Mouse (Mus musculus): ENCODE measurements around the gene Methig1. TPM values are rescaled to one million over a fixed set of nuclear protein-coding genes. Genes with fewer than 3 reads are reported as not detected.
"Not testable (repeated sequence)": the region's sequence is repeated elsewhere in the genome, so short reads cannot be mapped to it uniquely, and the experiment has no call there.

Gene Methig1
- polyA plus RNA-seq, 1 experiment from 2014 or later, result not detected

DNA sequence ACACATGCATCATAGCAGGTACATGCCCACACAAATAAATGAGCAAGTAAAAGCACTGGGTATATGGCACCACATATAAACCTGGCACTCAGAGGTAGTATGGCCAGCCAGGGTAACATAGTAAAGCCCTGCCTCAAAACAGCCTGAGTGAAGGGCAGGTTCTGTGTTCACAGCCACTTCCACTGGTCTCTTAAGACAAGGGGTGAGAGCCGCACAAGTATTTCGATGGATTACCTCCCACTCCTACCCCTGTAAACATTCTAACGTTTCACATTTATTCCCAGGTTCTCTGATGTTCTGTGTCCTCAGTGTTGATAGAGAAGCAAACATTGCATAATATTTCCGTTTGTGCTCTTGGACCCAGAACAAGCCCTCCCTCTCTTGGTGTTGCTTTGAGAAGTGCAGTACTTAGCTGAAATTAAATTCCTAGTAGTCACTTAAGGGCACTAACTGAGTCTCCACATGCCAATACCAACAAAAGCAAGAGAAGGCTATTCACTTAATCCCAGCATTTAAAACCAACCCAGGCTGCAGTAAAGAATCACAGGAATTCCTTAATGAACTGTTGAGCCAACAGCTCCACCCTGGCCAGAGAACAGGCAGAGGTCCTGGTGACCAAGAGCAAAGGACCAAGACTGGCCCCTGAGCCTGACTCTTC lies 34.8 kb upstream of the Methig1 start:
- ATAC-seq (replicated peaks; ENCODE audit: insufficient number of reproducible peaks, low FRiP score, low TSS enrichment); H3K4me1 ChIP-seq (ENCODE audit: control insufficient read depth, insufficient read depth, low read length); H3K4me3 ChIP-seq (ENCODE audit: low read depth, low read length); H3K4me2 ChIP-seq; H3K27ac ChIP-seq (ENCODE audit: low read depth, low read length); H3K27me3 ChIP-seq (ENCODE audit: control insufficient read depth, insufficient read depth, low read length); H3K9ac ChIP-seq (ENCODE audit: low read depth, low read length); H3K36me3 ChIP-seq (ENCODE audit: control insufficient read depth, insufficient read depth, low read length); H3K9me3 ChIP-seq (replicated peaks; ENCODE audit: control insufficient read depth, low read length): not testable (repeated sequence)
- 77% methylated on average over 4 of the region's 4 CpGs for WGBS (ENCODE audit: insufficient replicate concordance)

- Histone ChIP-seq H3K4me2 (no peak overlapping the region), H3K4me1 (ENCODE audit: control insufficient read depth, insufficient read depth, low read length) (no peaks in the 10 kb centered on the region), H3K27ac (ENCODE audit: low read depth, low read length) (no peak overlapping the region), H3K27me3 (ENCODE audit: control insufficient read depth, insufficient read depth, low read length) (no peaks in the 10 kb centered on the region), H3K36me3 (ENCODE audit: control insufficient read depth, insufficient read depth, low read length) (no peaks in the 10 kb centered on the region), H3K9me3 (replicated peaks; ENCODE audit: control insufficient read depth, low read length) (no peaks in the 10 kb centered on the region), H3K4me3 (ENCODE audit: low read depth, low read length) (no peak overlapping the region), H3K9ac (ENCODE audit: low read depth, low read length) (no peak overlapping the region)
- 63% methylated on average over 1 of the region's 1 CpGs for WGBS (ENCODE audit: insufficient replicate concordance)
- no peak for ATAC-seq (replicated peaks; ENCODE audit: insufficient number of reproducible peaks, low FRiP score, low TSS enrichment)
Observed at GRCm38 (mm10) chr15:100319884-100320283, 33.1 kb upstream of the Methig1 start.

GRCm38 (mm10) chr15:100320295-100320905 lies 32.5 kb upstream of the Methig1 start:
- no peak overlapping the region for H3K4me3 ChIP-seq (ENCODE audit: low read depth, low read length)
- no peak overlapping the region for H3K4me2 ChIP-seq
- H3K36me3 ChIP-seq (ENCODE audit: control insufficient read depth, insufficient read depth, low read length), result no peaks in the 10 kb centered on the region
- no peaks in the 10 kb centered on the region for H3K27me3 ChIP-seq (ENCODE audit: control insufficient read depth, insufficient read depth, low read length)
- no peak overlapping the region for H3K27ac ChIP-seq (ENCODE audit: low read depth, low read length)
- no peaks in the 10 kb centered on the region for H3K9me3 ChIP-seq (replicated peaks; ENCODE audit: control insufficient read depth, low read length)
- no peak for ATAC-seq (replicated peaks; ENCODE audit: insufficient number of reproducible peaks, low FRiP score, low TSS enrichment)
- WGBS (ENCODE audit: insufficient replicate concordance), result 70% methylated on average over 9 of the region's 9 CpGs
- H3K4me1 ChIP-seq (ENCODE audit: control insufficient read depth, insufficient read depth, low read length), result no peaks in the 10 kb centered on the region
- H3K9ac ChIP-seq (ENCODE audit: low read depth, low read length), result no peak overlapping the region

DNA sequence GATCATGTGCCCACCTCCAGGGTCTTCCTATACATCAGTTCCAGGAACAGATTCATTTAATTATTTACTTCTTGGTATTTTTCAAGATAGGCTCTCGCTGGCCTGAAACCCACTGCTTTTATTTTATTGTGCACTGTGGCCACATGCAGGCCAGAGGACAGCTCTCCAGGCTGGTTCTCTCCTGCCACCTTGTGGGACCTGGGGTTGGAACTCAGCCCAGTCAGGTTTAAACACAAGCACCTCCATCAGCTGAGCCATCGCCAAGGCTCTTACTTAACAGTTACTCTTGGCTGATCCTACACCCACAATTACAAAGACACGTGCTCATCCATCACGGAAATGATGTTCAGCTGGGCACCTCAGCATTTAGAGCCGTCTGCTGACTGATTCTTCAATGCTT lies 31.8 kb upstream of the Methig1 start:
- H3K27me3 ChIP-seq (ENCODE audit: control insufficient read depth, insufficient read depth, low read length), result no peaks in the 10 kb centered on the region
- no peak overlapping the region for H3K4me3 ChIP-seq (ENCODE audit: low read depth, low read length)
- H3K9ac ChIP-seq (ENCODE audit: low read depth, low read length), result no peak overlapping the region
- H3K36me3 ChIP-seq (ENCODE audit: control insufficient read depth, insufficient read depth, low read length), result no peaks in the 10 kb centered on the region
- H3K27ac ChIP-seq (ENCODE audit: low read depth, low read length), result no peak overlapping the region
- no peak overlapping the region for H3K4me2 ChIP-seq
- no peak for ATAC-seq (replicated peaks; ENCODE audit: insufficient number of reproducible peaks, low FRiP score, low TSS enrichment)
- no peaks in the 10 kb centered on the region for H3K9me3 ChIP-seq (replicated peaks; ENCODE audit: control insufficient read depth, low read length)
- no peaks in the 10 kb centered on the region for H3K4me1 ChIP-seq (ENCODE audit: control insufficient read depth, insufficient read depth, low read length)
- WGBS (ENCODE audit: insufficient replicate concordance), result 46% methylated on average over 5 of the region's 5 CpGs

DNA sequence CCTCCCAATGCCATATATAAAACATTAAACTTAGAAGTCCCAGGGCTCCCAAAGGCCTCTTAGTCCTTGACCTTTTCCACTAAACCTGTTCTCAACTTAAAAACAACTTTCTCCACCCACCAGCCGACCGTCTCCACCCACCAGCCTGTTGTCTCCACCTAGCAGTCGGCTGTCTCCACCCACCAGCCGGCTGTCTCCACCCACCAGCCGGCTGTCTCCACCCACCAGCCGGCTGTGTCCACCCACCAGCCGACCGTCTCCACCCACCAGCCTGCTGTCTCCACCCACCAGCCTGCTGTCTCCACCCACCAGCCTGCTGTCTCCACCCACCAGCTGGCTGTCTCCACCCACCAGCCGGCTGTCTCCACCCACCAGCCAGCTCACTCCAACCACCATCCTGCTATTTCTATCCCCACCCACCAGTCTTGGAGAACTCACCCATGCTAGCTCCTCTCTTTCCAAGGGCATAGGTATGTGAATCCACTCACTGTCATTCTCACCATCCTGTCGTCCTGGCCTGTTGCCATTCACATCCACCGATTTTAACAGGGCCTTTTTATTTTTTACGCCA lies 28.8 kb upstream of the Methig1 start:
- H3K4me1 ChIP-seq (ENCODE audit: control insufficient read depth, insufficient read depth, low read length), result no peaks in the 10 kb centered on the region
- H3K27ac ChIP-seq (ENCODE audit: low read depth, low read length), result no peak overlapping the region
- H3K4me2 ChIP-seq, result no peak overlapping the region
- no peak for ATAC-seq (replicated peaks; ENCODE audit: insufficient number of reproducible peaks, low FRiP score, low TSS enrichment)
- H3K9me3 ChIP-seq (replicated peaks; ENCODE audit: control insufficient read depth, low read length), result no peaks in the 10 kb centered on the region
- 69% methylated on average over 12 of the region's 12 CpGs for WGBS (ENCODE audit: insufficient replicate concordance)
- no peaks in the 10 kb centered on the region for H3K27me3 ChIP-seq (ENCODE audit: control insufficient read depth, insufficient read depth, low read length)
- H3K4me3 ChIP-seq (ENCODE audit: low read depth, low read length), result no peak overlapping the region
- H3K36me3 ChIP-seq (ENCODE audit: control insufficient read depth, insufficient read depth, low read length), result no peaks in the 10 kb centered on the region
- H3K9ac ChIP-seq (ENCODE audit: low read depth, low read length), result no peak overlapping the region

DNA sequence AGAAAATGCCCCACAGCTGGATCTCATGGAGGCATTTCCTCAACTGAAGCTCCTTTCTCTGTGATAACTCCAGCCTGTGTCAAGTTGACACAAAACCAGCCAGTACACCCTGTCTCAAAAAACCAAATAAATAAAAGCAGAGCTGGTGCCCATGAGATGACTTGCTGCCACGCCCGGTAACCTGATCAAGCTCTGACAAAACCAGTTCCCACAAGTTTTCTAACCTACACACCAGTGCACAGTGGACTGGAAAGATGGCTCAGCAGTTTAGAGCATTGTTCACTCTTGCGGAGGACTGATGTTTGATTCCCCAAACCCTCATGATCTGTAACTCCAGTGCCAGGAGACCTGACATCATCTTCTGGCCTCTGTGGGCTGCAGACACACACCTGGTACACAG lies 27.7 kb upstream of the Methig1 start:
- Histone ChIP-seq H3K9me3 (replicated peaks; ENCODE audit: control insufficient read depth, low read length) (no peaks in the 10 kb centered on the region), H3K4me2 (no peak overlapping the region), H3K4me1 (ENCODE audit: control insufficient read depth, insufficient read depth, low read length) (no peaks in the 10 kb centered on the region), H3K36me3 (ENCODE audit: control insufficient read depth, insufficient read depth, low read length) (no peaks in the 10 kb centered on the region), H3K27me3 (ENCODE audit: control insufficient read depth, insufficient read depth, low read length) (no peaks in the 10 kb centered on the region), H3K27ac (ENCODE audit: low read depth, low read length) (no peak overlapping the region), H3K4me3 (ENCODE audit: low read depth, low read length) (no peak overlapping the region), H3K9ac (ENCODE audit: low read depth, low read length) (no peak overlapping the region)
- WGBS (ENCODE audit: insufficient replicate concordance), result 85% methylated on average over 3 of the region's 3 CpGs
- ATAC-seq (replicated peaks; ENCODE audit: insufficient number of reproducible peaks, low FRiP score, low TSS enrichment), result no peak

- WGBS (ENCODE audit: insufficient replicate concordance), result 58% methylated on average over 3 of the region's 4 CpGs
- H3K27me3 ChIP-seq (ENCODE audit: control insufficient read depth, insufficient read depth, low read length), result not testable (repeated sequence)
Observed at GRCm38 (mm10) chr15:100328089-100328488, 24.9 kb upstream of the Methig1 start.

DNA sequence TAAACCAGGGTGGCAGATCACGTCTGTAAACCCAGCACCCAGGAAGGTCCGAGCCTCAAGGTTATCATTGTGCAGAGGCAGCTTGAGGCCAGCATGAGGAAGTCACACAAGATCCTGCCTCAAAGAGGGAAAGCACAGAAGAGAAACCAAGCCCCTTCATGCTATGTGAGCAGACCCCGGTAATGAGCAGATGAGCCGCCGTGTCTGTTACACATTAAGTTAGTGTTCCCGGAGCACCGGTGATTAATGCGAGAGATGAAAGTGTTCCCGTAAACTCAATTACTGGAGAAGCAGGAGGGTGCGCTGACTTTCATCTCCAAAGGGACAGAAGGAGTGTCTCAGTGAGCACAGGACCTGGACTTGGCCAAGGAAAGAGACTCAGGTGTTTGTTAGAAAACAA lies 23.6 kb upstream of the Methig1 start:
- 82% methylated on average over 10 of the region's 10 CpGs for WGBS (ENCODE audit: insufficient replicate concordance)

More at GRCm38 (mm10) chr15:100328089-100328488, 24.9 kb upstream of the Methig1 start:
- H3K36me3 ChIP-seq (ENCODE audit: control insufficient read depth, insufficient read depth, low read length); H3K9me3 ChIP-seq (replicated peaks; ENCODE audit: control insufficient read depth, low read length); H3K27ac ChIP-seq (ENCODE audit: low read depth, low read length); H3K4me2 ChIP-seq; ATAC-seq (replicated peaks; ENCODE audit: insufficient number of reproducible peaks, low FRiP score, low TSS enrichment); H3K4me3 ChIP-seq (ENCODE audit: low read depth, low read length); H3K4me1 ChIP-seq (ENCODE audit: control insufficient read depth, insufficient read depth, low read length); H3K9ac ChIP-seq (ENCODE audit: low read depth, low read length): not testable (repeated sequence)

GRCm38 (mm10) chr15:100330739-100331138 lies 22.2 kb upstream of the Methig1 start:
- Histone ChIP-seq H3K4me1 (ENCODE audit: control insufficient read depth, insufficient read depth, low read length) (no peaks in the 10 kb centered on the region), H3K4me2 (no peak overlapping the region), H3K4me3 (ENCODE audit: low read depth, low read length) (no peak overlapping the region), H3K27me3 (ENCODE audit: control insufficient read depth, insufficient read depth, low read length) (no peaks in the 10 kb centered on the region), H3K36me3 (ENCODE audit: control insufficient read depth, insufficient read depth, low read length) (no peaks in the 10 kb centered on the region), H3K9ac (ENCODE audit: low read depth, low read length) (no peak overlapping the region), H3K9me3 (replicated peaks; ENCODE audit: control insufficient read depth, low read length) (no peaks in the 10 kb centered on the region), H3K27ac (ENCODE audit: low read depth, low read length) (no peak overlapping the region)
- ATAC-seq (replicated peaks; ENCODE audit: insufficient number of reproducible peaks, low FRiP score, low TSS enrichment), result no peak
- 86% methylated on average over 7 of the region's 7 CpGs for WGBS (ENCODE audit: insufficient replicate concordance)

More for the DNA sequence above, 23.6 kb upstream of the Methig1 start:
- not testable (repeated sequence) for ATAC-seq (replicated peaks; ENCODE audit: insufficient number of reproducible peaks, low FRiP score, low TSS enrichment); H3K9ac ChIP-seq (ENCODE audit: low read depth, low read length); H3K4me2 ChIP-seq; H3K9me3 ChIP-seq (replicated peaks; ENCODE audit: control insufficient read depth, low read length); H3K36me3 ChIP-seq (ENCODE audit: control insufficient read depth, insufficient read depth, low read length); H3K4me1 ChIP-seq (ENCODE audit: control insufficient read depth, insufficient read depth, low read length); H3K4me3 ChIP-seq (ENCODE audit: low read depth, low read length); H3K27me3 ChIP-seq (ENCODE audit: control insufficient read depth, insufficient read depth, low read length); H3K27ac ChIP-seq (ENCODE audit: low read depth, low read length)
